Mouse (Mus musculus) midbrain, postnatal 0 days (tissue): ENCODE measurements around the gene Slf2. TPM values are rescaled to one million over a fixed set of nuclear protein-coding genes. Genes with fewer than 3 reads are reported as not detected.
A peak's percentile ranks its signal among the peaks of the same experiment; 100 is the strongest.

Source experiments
- ATAC-seq: fragments of 200-750 bp; cut with Nextera tagmentation; 2 replicates; pipeline ENCODE4 v1.8.0; 2017; ENCODE audit warnings: moderate number of reproducible peaks, mild to moderate bottlenecking, moderate TSS enrichment, moderate library complexity; ENCODE audit not compliant: low FRiP score
- DNase-seq: peaks from one replicate; pipeline ENCODE4 v3.0.0-alpha.2; 2015; ENCODE audit warnings: low spot score
- H3K27ac ChIP-seq: fragments of 300-500 bp; sonication (generic); 2 replicates; pipeline ENCODE4 v1.5.1; 2014; ENCODE audit warnings: low read depth, mild to moderate bottlenecking, low read length, mixed read lengths
- H3K27me3 ChIP-seq: fragments of 300-500 bp; sonication (generic); 2 replicates; pipeline ENCODE4 v1.6.1; 2014; ENCODE audit warnings: low read length, control low read depth, mixed read lengths; ENCODE audit not compliant: insufficient read depth
- H3K36me3 ChIP-seq: fragments of 300-500 bp; sonication (generic); 2 replicates; pipeline ENCODE4 v1.6.1; 2014; ENCODE audit warnings: low read length, control low read depth, mixed read lengths; ENCODE audit not compliant: insufficient read depth
- H3K4me1 ChIP-seq: fragments of 300-500 bp; sonication (generic); 2 replicates; pipeline ENCODE4 v1.6.1; 2014; ENCODE audit warnings: mild to moderate bottlenecking, control low read depth, antibody characterized with exemption, low read length, mixed read lengths; ENCODE audit not compliant: insufficient read depth
- H3K4me2 ChIP-seq: fragments of 300-500 bp; sonication (generic); 2 replicates; pipeline ENCODE4 v1.6.1; 2014; ENCODE audit warnings: low read depth, mild to moderate bottlenecking, low read length, mixed read lengths; ENCODE audit not compliant: poor library complexity, severe bottlenecking
- H3K4me3 ChIP-seq: fragments of 300-500 bp; sonication (generic); 2 replicates; pipeline ENCODE4 v1.5.1; 2014; ENCODE audit warnings: low read depth, mild to moderate bottlenecking, low read length, moderate library complexity
- H3K9ac ChIP-seq: fragments of 300-500 bp; sonication (generic); replicated peaks from 2 replicates; pipeline ENCODE4 v1.6.1; 2014; ENCODE audit warnings: mild to moderate bottlenecking, low read length, moderate library complexity, mixed read lengths; ENCODE audit not compliant: poor library complexity, severe bottlenecking
- H3K9me3 ChIP-seq: fragments of 300-500 bp; sonication (generic); 2 replicates; pipeline ENCODE4 v1.6.1; 2016; ENCODE audit warnings: low read length, control low read depth
- CTCF ChIP-seq: IDR thresholded peaks from 2 replicates; pipeline ENCODE4 v1.5.1; 2016; ENCODE audit warnings: antibody characterized with exemption, mild to moderate bottlenecking
- WGBS: fragments of 180-500 bp; shearing (Covaris S2); extraction: QIAGEN DNeasy Blood & Tissue Kit; methylation state at CpG from one replicate; pipeline ENCODE4 v1.1.7; 2014; 5-methylcytosine and 5-hydroxymethylcytosine counted together
- polyA plus RNA-seq: library from polyadenylated mRNA; unstranded; fragments of >200 nt; fragmentation: Nextera tagmentation; extraction: Ambion mirVana; gene quantifications from 2 replicates; pipeline ENCODE4 v1.2.1, GENCODE M21; 2015
- total RNA-seq: library from RNA; depleted of rRNA; stranded (reverse); fragments of >200 nt; gene quantifications from 2 replicates; pipeline ENCODE4 v1.2.3, GENCODE M21; 2014

Slf2 gene
- total and polyA plus RNA-seq, 2 experiments from 2014 or later = 22.6 to 26.8 TPM

GRCm38 (mm10) chr19:45020348-45020747 is 89.4 kb downstream of the Slf2 start:
- 0 out of 2 replicates have a peak overlapping the region, but pooled peaks have one; percentile 0 for H3K4me2 ChIP-seq
- no peak for ATAC-seq

GRCm38 (mm10) chr19:45021362-45021761 is 90.4 kb downstream of the Slf2 start:
- H3K36me3 ChIP-seq = peaks cover 15% of the 10 kb centered on the region
- no peaks in the 10 kb centered on the region for H3K27me3 ChIP-seq
- no peak for DNase-seq
- no peak for ATAC-seq
- no peaks in the 10 kb centered on the region for H3K9me3 ChIP-seq
- no peak overlapping the region for H3K4me2 ChIP-seq
- WGBS = 91% methylated on average over 15 of the region's 15 CpGs
- no peak overlapping the region; the same call in 1 of the 2 replicates for H3K9ac ChIP-seq
- H3K27ac ChIP-seq = no peak overlapping the region
- peaks cover under 1% of the 10 kb centered on the region; the same call in 1 of the 2 replicates for H3K4me1 ChIP-seq
- H3K4me3 ChIP-seq = no peak overlapping the region
- TF ChIP-seq CTCF = no peak

More at GRCm38 (mm10) chr19:45020348-45020747, 89.4 kb downstream of the Slf2 start:
- 69% methylated on average over 6 of the region's 6 CpGs for WGBS
- no peak for TF ChIP-seq CTCF
- DNase-seq = no peak
- Histone ChIP-seq H3K9me3 (no peaks in the 10 kb centered on the region), H3K27ac (no peak overlapping the region), H3K27me3 (no peaks in the 10 kb centered on the region), H3K36me3 (peaks cover 5% of the 10 kb centered on the region; the same call in 1 of the 2 replicates), H3K4me1 (peaks cover 8% of the 10 kb centered on the region), H3K9ac (no peak overlapping the region), H3K4me3 (no peak overlapping the region)

- ATAC-seq = no peak
Measured at GRCm38 (mm10) chr19:45023993-45024392, 93.0 kb downstream of the Slf2 start.

GRCm38 (mm10) chr19:45024775-45025174 is 93.8 kb downstream of the Slf2 start:
- no peak for TF ChIP-seq CTCF
- Histone ChIP-seq H3K4me2 (no peak overlapping the region), H3K4me1 (no peaks in the 10 kb centered on the region), H3K9ac (no peak overlapping the region), H3K9me3 (no peaks in the 10 kb centered on the region), H3K27me3 (no peaks in the 10 kb centered on the region), H3K36me3 (peaks cover 24% of the 10 kb centered on the region), H3K4me3 (no peak overlapping the region), H3K27ac (no peak overlapping the region)
- DNase-seq (no peak), ATAC-seq (no peak)
- WGBS = 92% methylated on average over 20 of the region's 20 CpGs

More at GRCm38 (mm10) chr19:45023993-45024392, 93.0 kb downstream of the Slf2 start:
- Histone ChIP-seq H3K4me2 (no peak overlapping the region), H3K36me3 (peaks cover 24% of the 10 kb centered on the region), H3K27me3 (no peaks in the 10 kb centered on the region), H3K9me3 (no peaks in the 10 kb centered on the region), H3K4me1 (no peaks in the 10 kb centered on the region), H3K27ac (no peak overlapping the region), H3K9ac (no peak overlapping the region), H3K4me3 (no peak overlapping the region)
- no peak for DNase-seq
- TF ChIP-seq CTCF = no peak
- WGBS = 85% methylated on average over 11 of the region's 11 CpGs

DNA sequence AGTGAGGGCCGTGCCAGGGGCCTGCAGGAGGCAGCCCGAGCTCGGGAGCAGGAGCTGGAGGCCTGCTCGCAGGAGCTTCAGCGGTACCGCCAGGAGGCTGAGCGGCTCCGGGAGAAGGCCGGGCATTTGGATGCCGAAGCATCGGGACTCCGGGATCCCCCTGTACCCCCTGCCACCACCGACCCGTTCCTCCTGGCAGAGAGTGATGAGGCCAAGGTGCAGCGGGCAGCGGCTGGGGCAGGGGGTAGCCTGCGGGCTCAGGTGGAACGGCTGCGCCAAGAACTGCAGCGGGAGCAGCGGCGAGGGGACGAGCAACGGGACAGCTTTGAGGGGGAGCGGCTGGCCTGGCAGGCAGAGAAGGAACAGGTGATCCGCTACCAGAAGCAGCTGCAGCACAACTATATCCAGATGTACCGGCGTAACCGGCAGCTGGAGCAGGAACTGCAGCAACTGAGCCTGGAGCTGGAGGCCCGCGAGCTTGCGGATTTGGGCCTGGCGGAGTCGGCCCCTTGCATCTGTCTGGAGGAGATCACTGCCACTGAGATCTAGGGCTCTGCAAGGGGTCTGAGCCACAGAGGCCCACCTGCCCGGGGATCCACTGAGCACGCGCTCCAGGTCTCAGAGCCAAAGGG is 95.1 kb downstream of the Slf2 start:
- no peak for ATAC-seq

DNA sequence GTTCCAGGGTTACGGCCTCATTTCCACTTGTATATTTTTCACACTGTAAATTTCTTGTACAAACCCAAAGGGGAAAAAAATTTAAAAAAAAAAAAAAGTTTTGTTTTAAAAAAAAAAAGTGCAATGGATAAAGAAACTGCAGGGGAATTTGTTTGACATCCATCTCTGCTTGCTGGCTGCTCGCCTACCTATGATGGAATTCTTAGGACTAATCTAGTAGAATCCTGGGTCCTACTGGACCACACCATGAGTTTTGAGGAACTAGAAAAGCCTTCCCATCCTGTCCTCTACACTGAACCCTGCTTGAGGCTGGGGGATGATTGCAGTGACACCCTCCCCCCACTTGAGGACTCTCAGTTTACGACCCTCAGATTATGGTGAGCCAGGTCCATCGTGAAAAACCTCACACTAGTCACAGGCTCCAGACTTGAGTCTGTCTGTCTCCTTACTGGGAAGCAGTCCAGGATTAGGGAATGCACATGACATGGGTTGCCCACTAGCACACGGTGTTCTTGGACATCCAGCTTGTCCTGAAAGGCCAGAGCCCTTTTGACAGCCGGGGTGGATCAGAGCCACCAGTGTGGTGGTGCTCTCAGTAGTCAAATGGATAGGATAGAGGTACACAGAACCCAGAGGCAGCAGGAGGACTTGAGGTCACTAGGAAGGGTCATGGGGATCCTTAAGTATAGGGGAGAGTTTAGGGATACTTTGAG is 96.2 kb downstream of the Slf2 start:
- ATAC-seq (no peak), DNase-seq (no peak)
- no peaks in the 10 kb centered on the region for H3K27me3 ChIP-seq
- no peak overlapping the region for H3K9ac ChIP-seq
- TF ChIP-seq CTCF = no peak
- H3K36me3 ChIP-seq = peaks cover 24% of the 10 kb centered on the region
- 87% methylated on average over 6 of the region's 6 CpGs for WGBS
- no peak overlapping the region for H3K4me3 ChIP-seq
- H3K9me3 ChIP-seq = no peaks in the 10 kb centered on the region
- H3K4me2 ChIP-seq = no peak overlapping the region
- H3K4me1 ChIP-seq = no peaks in the 10 kb centered on the region
- H3K27ac ChIP-seq = no peak overlapping the region

More for the DNA sequence above, 95.1 kb downstream of the Slf2 start:
- no peak for TF ChIP-seq CTCF
- Histone ChIP-seq H3K27ac (no peak overlapping the region), H3K9me3 (no peaks in the 10 kb centered on the region), H3K9ac (no peak overlapping the region), H3K4me3 (no peak overlapping the region), H3K36me3 (peaks cover 24% of the 10 kb centered on the region), H3K4me1 (no peaks in the 10 kb centered on the region), H3K27me3 (no peaks in the 10 kb centered on the region), H3K4me2 (no peak overlapping the region)
- no peak for DNase-seq
- 90% methylated on average over 37 of the region's 37 CpGs for WGBS
